Mouse (Mus musculus) mesoderm, embryonic 11.5 days (tissue): ENCODE measurements around the gene Tbx2.

Source experiments
- DNase-seq: peaks from one replicate; pipeline ENCODE4 v3.0.0-alpha.2; 2012; ENCODE audit warnings: low read depth, low spot score

Tbx2 gene

DNA sequence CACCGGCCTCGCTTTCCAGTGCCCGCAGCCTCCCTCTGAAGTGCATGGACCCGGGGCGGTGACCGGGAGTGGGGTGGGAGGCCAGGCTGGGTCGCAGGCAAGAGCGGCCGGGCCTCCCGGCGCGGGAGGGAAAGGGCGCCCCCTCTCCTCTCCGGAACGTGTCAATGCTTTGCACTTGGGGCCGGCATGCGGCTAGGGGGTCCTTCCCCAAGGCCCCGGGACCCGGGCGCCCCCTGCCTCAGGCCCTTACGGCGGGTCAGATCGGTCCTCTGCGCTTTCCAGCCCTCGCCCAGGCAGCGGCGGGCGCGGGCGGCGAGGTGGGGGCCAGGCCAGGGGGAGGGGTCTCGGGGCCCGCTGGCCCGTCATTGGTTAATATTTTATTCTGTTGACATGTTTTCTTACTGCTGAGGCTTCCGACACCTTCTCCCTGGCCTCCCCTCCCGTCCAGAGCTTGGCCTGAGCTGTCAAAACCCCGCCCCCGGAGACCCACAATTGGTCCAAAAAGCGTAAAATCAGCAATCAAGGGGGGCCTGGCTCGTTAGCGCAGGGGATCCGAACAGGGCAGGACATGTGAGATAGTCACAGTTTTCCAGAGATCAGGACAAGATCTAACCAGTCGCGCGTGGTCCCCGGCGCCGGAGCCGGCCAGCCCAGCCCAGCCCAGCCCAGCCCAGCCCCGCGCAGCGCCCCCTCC lies at the start of gene Tbx2:
Gene Tbx2 (plus strand): TSS at position 321 of the 694 bp plus-strand sequence.
- DNase-seq: no peak

- peak; percentile 47 for DNase-seq
Observed at GRCm38 (mm10) chr11:85786113-85786718, 46.1 kb upstream of the Tbx2 start.

GRCm38 (mm10) chr11:85789750-85790149 lies 42.6 kb upstream of the Tbx2 start:
- DNase-seq: no peak

DNA sequence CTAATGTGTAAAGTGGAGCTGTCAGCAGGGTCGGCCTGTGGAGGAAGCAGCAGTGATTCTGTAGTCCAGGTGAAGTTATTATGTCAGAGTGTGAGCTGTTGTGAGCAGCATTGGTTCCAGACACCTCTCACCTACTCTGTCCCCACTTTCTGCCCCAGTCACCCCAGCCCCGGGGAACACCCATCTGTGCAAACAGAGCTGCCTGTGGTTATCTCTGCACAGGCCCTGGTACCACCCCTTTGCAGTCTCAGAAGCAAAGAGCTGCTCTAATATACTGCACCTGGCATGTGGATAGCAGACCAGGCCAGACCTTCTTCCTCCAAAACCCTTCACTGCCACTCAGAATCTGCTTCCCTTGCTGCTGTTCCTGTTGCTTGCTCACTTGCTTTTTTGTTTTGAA lies 42.1 kb upstream of the Tbx2 start:
- DNase-seq: no peak

DNA sequence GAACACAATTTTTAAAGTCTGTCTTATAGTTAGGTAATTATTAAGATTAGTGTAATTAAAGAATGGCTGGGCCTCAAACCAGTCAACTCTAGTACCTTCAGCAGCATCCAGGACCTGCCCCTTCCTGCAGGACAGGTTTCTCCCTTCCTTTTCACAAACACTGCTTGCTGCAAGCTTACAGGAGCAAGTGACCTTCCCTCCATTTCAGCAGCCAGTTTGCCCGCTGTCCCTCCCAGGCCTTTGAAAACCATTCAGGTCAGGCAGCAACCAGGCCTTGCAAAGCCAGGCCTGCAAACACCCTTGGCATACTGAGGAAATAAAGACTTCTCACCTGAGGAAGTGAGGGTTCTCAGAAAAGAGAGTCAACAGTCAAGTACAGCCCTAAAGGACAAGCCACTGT lies 41.1 kb upstream of the Tbx2 start:
- no peak for DNase-seq

DNA sequence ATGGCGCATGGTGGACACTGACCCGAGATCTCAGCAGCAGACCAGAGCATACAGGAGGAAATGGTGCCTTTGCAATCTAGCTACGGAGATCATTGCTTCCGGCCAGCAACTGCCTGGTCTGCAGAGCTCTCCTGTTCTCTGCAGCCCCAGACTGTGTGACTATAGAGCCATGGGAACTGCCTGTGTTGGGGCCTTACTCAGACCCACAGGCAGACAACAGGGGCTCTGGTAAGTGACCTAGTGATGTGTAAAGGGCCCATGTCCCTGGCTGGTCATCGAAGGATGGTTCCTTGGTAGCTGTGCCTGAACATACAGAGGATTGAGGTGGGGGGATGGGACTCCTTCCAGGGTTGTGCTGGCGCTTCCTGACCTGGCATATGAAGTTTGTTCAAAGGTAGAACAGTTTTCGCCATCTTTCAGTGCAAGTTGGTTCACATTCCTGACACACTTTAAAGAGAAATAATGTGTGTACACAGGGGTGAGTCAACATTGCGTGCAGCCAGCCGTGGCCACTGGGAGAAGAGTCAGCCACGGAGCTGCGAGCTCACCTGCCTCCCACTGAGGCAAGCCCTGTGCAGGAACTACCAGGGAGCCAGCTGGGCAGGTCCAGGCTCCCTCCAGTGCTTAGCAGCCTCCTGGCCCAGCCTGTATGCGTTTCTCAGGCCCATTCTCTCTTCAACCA lies 39.7 kb upstream of the Tbx2 start:
- no peak for DNase-seq

DNA sequence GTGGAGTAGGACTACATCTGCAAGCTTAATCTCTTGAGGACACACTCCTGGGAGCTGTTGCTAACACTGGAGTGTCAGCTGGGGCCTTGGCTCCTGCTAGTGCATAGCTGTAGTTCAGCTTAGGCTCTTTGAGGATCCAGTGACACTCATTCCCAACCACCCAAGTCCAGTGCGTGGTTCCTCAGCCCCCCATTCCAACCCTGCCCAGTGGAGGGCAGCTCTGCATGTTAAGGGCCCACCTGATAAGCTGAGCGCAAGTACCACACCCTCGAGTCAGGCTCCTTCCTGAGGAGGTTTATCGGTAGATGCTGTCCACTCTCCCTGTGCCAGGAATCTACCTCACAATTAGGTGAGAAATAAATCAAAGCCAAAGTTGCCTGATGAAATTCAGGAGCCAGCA lies 32.9 kb upstream of the Tbx2 start:
- no peak for DNase-seq

DNA sequence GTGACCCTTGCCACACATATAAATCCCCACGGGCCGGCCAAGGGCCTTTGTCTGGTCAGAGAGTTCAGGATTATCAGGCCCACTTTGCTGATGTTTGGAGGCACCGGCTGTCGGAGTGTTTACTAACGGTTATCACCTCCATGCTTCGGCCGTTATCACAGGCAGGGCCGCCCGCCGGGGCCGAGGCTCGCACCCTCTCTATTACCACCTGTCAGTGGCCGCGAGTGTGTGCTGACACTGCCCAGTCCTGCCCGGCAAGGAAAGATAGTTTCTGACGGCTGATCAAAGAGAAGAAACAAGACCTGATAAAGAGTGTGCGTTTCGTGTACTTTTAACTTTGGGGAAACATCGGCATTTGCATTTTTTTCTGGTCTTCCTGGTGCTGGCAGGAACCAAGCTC lies 32.5 kb upstream of the Tbx2 start:
- no peak for DNase-seq

- no peak for DNase-seq
Observed at GRCm38 (mm10) chr11:85800380-85800779, 32.0 kb upstream of the Tbx2 start.

DNA sequence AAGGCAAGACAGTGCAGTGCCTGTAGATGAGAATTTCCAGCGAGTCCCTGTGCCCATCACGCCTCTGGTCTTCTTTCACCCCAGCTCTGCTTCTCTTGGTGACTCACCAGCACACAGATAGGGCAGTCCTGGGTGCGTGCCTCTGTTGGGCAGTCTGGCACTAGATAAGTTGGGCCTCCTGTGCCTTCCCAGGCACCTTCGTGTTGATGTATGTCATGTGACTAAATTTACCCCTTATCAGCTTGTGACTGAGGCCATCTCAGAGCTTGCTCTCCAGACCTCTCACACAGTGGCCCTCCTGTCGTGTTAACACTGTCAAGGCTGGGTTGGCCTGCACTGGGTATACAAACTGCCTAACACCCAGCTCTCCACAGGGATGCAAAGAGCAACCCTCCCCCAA lies 28.3 kb upstream of the Tbx2 start:
- no peak for DNase-seq

GRCm38 (mm10) chr11:85805779-85806178 lies 26.6 kb upstream of the Tbx2 start:
- DNase-seq: no peak

DNA sequence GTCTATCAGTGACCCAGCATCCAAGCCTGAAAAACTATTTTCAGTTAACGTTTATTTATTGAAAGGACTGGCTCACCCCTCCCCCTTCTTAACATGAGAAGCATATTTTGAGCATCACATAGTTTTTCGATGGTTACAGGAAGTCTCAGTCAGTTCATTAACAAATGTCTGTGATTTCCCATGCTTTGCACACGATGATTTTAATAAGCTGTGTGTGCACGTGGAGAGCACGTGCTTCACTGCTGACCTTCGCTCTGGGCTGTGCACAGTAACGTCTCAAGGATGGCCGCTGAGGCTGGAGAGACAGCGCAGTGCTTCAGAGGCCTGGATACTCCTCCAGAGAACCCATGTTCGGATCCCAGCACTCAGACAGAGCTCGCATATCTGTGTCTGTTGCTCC lies 25.0 kb upstream of the Tbx2 start:
- DNase-seq: no peak

- DNase-seq: no peak
Observed at GRCm38 (mm10) chr11:85811229-85811628, 21.1 kb upstream of the Tbx2 start.

DNA sequence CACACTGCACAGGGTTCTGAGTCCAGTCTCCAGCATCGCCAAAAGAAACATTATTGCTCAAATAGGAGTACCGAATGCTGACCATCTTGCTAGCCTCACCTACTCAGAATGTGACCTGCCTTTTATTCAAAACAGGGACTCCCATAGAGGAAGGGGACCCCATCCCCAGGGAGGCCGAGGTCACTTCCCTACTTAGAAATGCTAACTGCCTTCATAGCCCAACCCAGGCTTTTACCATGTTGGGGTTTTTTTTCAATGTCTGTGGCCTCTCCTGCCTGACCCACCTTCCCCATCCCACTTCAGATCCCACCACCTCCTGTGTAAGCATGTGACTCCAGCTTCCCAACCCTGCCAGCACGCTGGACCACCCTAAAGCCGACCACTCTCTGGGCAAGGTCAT lies 20.7 kb upstream of the Tbx2 start:
- DNase-seq: no peak

GRCm38 (mm10) chr11:85812201-85812966 lies 20.0 kb upstream of the Tbx2 start:
- no peak for DNase-seq

DNA sequence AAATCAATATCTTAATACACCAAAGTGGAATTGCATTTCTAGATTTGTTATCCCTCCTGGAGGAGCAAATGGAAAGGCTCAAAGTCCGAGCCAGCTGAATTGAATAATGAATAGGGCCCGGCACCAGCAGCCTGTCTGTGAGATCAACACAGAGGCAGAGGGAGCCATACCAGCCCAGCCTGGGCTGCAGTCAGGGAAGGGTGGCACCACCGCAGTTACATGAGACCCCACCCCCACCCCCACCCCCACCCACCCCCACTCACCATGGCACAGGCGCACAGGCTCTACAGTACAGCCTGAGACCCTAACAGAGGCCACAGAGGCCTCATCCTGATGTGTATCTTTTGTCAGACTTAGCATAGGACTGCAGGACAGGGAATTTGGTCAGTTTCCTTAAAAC lies 17.7 kb upstream of the Tbx2 start:
- DNase-seq: no peak

DNA sequence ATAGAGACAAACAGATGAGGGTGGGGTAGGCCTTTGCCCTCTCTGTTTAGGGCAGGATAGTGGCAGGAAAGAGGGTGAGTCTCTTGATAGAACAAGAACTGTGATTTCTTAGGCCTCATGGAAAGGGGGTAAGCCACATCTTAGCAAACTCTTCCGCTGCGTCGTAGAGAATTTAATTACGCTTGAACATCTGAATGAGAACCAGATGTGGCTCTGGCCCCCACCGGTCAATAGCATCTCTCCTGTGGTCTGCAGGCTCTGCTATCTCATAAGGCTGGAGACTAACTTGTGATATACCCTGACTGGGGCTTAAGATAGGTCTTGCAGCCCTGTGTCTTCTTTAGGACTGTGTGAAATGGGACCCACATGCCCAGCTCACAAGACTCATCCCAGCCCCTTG lies 15.9 kb upstream of the Tbx2 start:
- DNase-seq: peak; percentile 37

- DNase-seq: no peak
Observed at GRCm38 (mm10) chr11:85818401-85818800, 13.9 kb upstream of the Tbx2 start.

DNA sequence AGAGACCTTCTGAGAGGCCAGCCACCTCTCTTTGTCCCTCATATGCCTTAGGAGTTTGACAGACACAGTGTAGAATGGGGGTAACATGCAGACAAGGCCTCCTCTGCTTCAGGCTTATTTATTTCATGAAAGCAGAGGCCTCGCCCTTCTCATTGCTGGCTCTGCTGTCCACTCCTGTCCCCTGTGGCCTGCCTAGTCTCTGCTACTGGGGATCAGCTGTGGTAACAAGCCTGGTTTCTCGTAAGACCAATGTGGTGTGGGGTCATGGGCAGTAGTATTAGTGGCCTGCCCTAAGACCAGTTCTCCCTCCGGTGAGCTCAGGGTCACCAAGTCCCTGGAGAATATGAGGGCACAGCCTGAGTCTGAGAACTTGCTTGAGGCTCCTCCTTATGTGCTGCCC lies 11.4 kb upstream of the Tbx2 start:
- no peak for DNase-seq

GRCm38 (mm10) chr11:85821659-85822058 lies 10.7 kb upstream of the Tbx2 start:
- DNase-seq: no peak

DNA sequence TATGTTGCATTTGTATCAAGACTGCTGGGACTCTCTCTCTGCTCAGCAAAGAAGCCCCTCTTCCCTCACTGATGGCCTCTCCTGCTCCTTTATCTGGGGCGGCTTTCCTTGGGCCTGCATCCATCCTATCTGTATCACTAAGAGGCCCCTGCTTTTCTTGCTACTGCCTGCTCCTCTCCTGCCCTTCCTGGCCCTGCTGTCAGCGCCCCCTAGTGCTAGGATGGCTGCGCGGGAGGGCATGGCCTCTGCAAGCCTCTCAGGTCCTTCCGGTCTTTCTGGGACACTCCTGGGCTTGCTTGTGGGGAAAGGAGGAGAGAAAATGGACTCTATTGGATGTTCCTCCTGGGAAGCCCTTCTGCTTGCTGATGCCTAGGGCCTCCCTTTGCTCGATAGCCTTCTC lies 9.2 kb upstream of the Tbx2 start:
- peak; percentile 84 for DNase-seq

GRCm38 (mm10) chr11:85823794-85824193 lies 8.6 kb upstream of the Tbx2 start:
- DNase-seq: no peak
